Mouse (Mus musculus): ENCODE measurements at regions not wholly inside any gene's neighbourhood (a gene's known extent, or its start where the extent isn't known, plus 50 kb on each side); places are given as distances from the start of the nearest gene placed in this dataset.

DNA sequence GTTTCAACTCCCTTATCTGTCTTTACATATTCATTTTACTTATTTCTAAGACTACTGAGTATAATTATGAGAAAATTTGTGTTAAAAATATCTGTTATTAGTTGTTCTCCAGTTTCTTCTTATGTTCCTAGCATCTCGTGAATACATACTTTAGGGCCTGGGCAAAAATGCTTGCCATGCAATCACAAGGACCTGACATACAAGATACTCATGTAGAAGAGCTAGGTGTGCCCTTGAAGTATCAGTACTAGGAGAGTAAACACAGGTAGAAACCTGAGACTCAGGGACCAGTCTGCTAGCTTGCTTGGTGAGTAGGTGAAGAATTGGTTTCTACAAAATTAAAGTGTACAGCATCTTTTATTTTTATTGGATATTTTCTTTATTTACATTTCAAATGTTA, 101.7 kb downstream of the Klf6 start:
- TF ChIP-seq CTCF (IDR thresholded peaks at IDR 0.05; ENCODE audit: extremely low read depth, insufficient read length, insufficient replicate concordance, low read depth, low read length) = no peak
- no peak for TF ChIP-seq POLR2A (IDR thresholded peaks at IDR 0.05; ENCODE audit: low read depth, low read length)
- H3K27me3 ChIP-seq (ENCODE audit: control insufficient read depth, insufficient read depth, low read length) = no peaks in the 10 kb centered on the region
- no peaks in the 10 kb centered on the region for H3K4me1 ChIP-seq (ENCODE audit: control insufficient read depth, insufficient read depth, insufficient read length, low read length)
- H3K27ac ChIP-seq (ENCODE audit: insufficient read depth, low read depth, low read length) = no peak overlapping the region
- WGBS = 93% methylated on average over 1 of the region's 1 CpGs
- H3K4me3 ChIP-seq (ENCODE audit: low read depth, low read length) = no peak overlapping the region
- no peaks in the 10 kb centered on the region for H3K36me3 ChIP-seq (ENCODE audit: control insufficient read depth, insufficient read depth, low read length)

- H3K27ac ChIP-seq (ENCODE audit: insufficient read depth, low read depth, low read length) = no peak overlapping the region
- H3K36me3 ChIP-seq (ENCODE audit: control insufficient read depth, insufficient read depth, low read length) = no peaks in the 10 kb centered on the region
- WGBS = 78% methylated on average over 1 of the region's 1 CpGs
- H3K27me3 ChIP-seq (ENCODE audit: control insufficient read depth, insufficient read depth, low read length) = no peaks in the 10 kb centered on the region
- no peak overlapping the region for H3K4me3 ChIP-seq (ENCODE audit: low read depth, low read length)
- no peaks in the 10 kb centered on the region for H3K4me1 ChIP-seq (ENCODE audit: control insufficient read depth, insufficient read depth, insufficient read length, low read length)
- no peak for TF ChIP-seq CTCF (IDR thresholded peaks at IDR 0.05; ENCODE audit: extremely low read depth, insufficient read length, insufficient replicate concordance, low read depth, low read length)
- TF ChIP-seq POLR2A (IDR thresholded peaks at IDR 0.05; ENCODE audit: low read depth, low read length) = no peak
Measured at GRCm38 (mm10) chr13:5964626-5965025, 103.3 kb downstream of the Klf6 start.

DNA sequence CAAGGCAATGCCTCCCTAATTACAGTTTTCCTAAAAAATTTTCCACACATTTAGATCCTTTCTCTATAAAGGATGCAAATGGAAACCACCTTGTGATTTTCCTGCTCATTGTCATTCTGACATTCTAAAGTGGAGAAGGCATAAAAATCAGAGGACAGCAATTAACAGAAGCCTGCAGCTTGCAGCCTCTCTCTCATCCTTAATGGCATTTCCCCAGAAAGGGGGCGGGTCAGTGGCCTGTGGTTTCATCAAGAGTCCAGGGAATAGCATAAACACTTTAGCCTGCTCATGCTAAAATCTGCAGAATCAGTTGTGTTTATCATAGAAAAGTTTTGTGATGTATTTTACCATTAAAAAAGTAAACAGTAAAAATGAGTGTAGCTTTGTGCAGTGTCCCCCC, 117.3 kb downstream of the Klf6 start:
- Histone ChIP-seq H3K36me3 (ENCODE audit: control insufficient read depth, insufficient read depth, low read length) (no peaks in the 10 kb centered on the region), H3K27me3 (ENCODE audit: control insufficient read depth, insufficient read depth, low read length) (no peaks in the 10 kb centered on the region), H3K27ac (ENCODE audit: insufficient read depth, low read depth, low read length) (no peak overlapping the region), H3K4me1 (ENCODE audit: control insufficient read depth, insufficient read depth, insufficient read length, low read length) (no peaks in the 10 kb centered on the region), H3K4me3 (ENCODE audit: low read depth, low read length) (no peak overlapping the region)
- WGBS = 69% methylated on average over 1 of the region's 1 CpGs
- TF ChIP-seq CTCF (IDR thresholded peaks at IDR 0.05; ENCODE audit: extremely low read depth, insufficient read length, insufficient replicate concordance, low read depth, low read length) = no peak
- no peak for TF ChIP-seq POLR2A (IDR thresholded peaks at IDR 0.05; ENCODE audit: low read depth, low read length)

- TF ChIP-seq CTCF (IDR thresholded peaks at IDR 0.05; ENCODE audit: extremely low read depth, insufficient read length, insufficient replicate concordance, low read depth, low read length) (no peak), POLR2A (IDR thresholded peaks at IDR 0.05; ENCODE audit: low read depth, low read length) (no peak)
- Histone ChIP-seq H3K27me3 (ENCODE audit: control insufficient read depth, insufficient read depth, low read length) (no peaks in the 10 kb centered on the region), H3K36me3 (ENCODE audit: control insufficient read depth, insufficient read depth, low read length) (no peaks in the 10 kb centered on the region), H3K4me3 (ENCODE audit: low read depth, low read length) (no peak overlapping the region), H3K4me1 (ENCODE audit: control insufficient read depth, insufficient read depth, insufficient read length, low read length) (no peaks in the 10 kb centered on the region), H3K27ac (ENCODE audit: insufficient read depth, low read depth, low read length) (no peak overlapping the region)
- 94% methylated on average over 2 of the region's 2 CpGs for WGBS
Measured at GRCm38 (mm10) chr13:5987491-5987890, 126.2 kb downstream of the Klf6 start.

DNA sequence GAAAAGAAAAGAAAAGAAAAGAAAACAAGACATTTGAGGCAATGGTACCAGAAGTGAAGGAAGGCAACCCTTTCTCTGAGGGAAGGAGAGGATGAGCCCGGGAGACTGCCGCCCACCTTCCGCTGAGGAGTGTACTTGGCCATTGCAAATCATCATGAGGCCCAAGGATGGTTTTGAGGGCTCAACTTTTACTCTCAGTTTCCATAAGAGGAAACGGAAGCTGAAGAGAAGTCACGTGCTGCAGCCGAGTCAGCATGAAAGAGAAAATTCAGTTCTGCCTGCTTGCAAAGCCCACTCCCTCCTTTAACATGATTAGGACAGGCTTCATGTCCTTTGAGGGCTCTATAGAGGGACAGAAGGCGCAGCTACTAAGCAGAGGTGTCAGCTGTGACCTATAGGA, 127.1 kb downstream of the Klf6 start:
- no peaks in the 10 kb centered on the region for H3K4me1 ChIP-seq (ENCODE audit: control insufficient read depth, insufficient read depth, insufficient read length, low read length)
- H3K36me3 ChIP-seq (ENCODE audit: control insufficient read depth, insufficient read depth, low read length) = no peaks in the 10 kb centered on the region
- H3K4me3 ChIP-seq (ENCODE audit: low read depth, low read length) = no peak overlapping the region
- H3K27ac ChIP-seq (ENCODE audit: insufficient read depth, low read depth, low read length) = no peak overlapping the region
- H3K27me3 ChIP-seq (ENCODE audit: control insufficient read depth, insufficient read depth, low read length) = no peaks in the 10 kb centered on the region
- no peak for TF ChIP-seq POLR2A (IDR thresholded peaks at IDR 0.05; ENCODE audit: low read depth, low read length)
- no peak for TF ChIP-seq CTCF (IDR thresholded peaks at IDR 0.05; ENCODE audit: extremely low read depth, insufficient read length, insufficient replicate concordance, low read depth, low read length)
- WGBS = 88% methylated on average over 7 of the region's 7 CpGs

DNA sequence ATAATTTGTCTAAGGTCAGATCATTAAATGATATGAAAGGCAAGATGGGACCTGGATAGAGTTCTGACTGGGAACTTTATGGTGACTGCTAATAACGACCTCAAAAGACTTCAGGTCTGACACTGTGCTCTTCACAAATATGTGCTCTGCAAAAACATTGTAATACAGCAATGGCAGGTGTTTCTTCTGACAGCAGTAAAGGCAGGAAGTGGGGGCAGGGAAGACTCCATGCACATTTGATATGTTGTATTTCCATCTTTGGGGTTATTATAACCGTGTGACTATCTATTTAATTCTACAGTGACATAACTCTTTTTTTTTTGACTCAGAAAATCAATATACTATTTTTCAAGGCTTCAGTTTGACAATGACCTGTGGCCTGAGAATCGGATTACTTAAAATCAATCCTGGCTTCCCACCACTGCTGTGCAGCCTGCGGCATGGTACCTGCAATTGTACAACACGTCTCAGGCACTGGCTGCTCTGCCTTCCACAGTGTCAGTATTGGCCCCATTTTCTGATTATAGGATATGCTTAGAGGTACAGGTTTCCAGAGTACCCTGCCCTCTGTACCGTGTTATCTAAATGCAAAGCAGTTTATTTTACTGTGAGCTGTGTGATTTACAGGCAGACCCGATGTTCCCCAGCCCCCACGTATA, 139.4 kb downstream of the Klf6 start:
- Histone ChIP-seq H3K27me3 (ENCODE audit: control insufficient read depth, insufficient read depth, low read length) (no peaks in the 10 kb centered on the region), H3K27ac (ENCODE audit: insufficient read depth, low read depth, low read length) (peak overlapping the region; percentile 71), H3K36me3 (ENCODE audit: control insufficient read depth, insufficient read depth, low read length) (no peaks in the 10 kb centered on the region), H3K4me1 (ENCODE audit: control insufficient read depth, insufficient read depth, insufficient read length, low read length) (peaks cover 12% of the 10 kb centered on the region), H3K4me3 (ENCODE audit: low read depth, low read length) (no peak overlapping the region)
- WGBS = 20% methylated on average over 8 of the region's 8 CpGs
- TF ChIP-seq POLR2A (IDR thresholded peaks at IDR 0.05; ENCODE audit: low read depth, low read length) (no peak), CTCF (IDR thresholded peaks at IDR 0.05; ENCODE audit: extremely low read depth, insufficient read length, insufficient replicate concordance, low read depth, low read length) (no peak)

- Histone ChIP-seq H3K27me3 (ENCODE audit: control insufficient read depth, insufficient read depth, low read length) (no peaks in the 10 kb centered on the region), H3K4me1 (ENCODE audit: control insufficient read depth, insufficient read depth, insufficient read length, low read length) (peaks cover 12% of the 10 kb centered on the region), H3K36me3 (ENCODE audit: control insufficient read depth, insufficient read depth, low read length) (no peaks in the 10 kb centered on the region), H3K4me3 (ENCODE audit: low read depth, low read length) (no peak overlapping the region), H3K27ac (ENCODE audit: insufficient read depth, low read depth, low read length) (peak overlapping the region; percentile 71)
- 19% methylated on average over 3 of the region's 3 CpGs for WGBS
- no peak for TF ChIP-seq CTCF (IDR thresholded peaks at IDR 0.05; ENCODE audit: extremely low read depth, insufficient read length, insufficient replicate concordance, low read depth, low read length)
- TF ChIP-seq POLR2A (IDR thresholded peaks at IDR 0.05; ENCODE audit: low read depth, low read length) = no peak
Measured at GRCm38 (mm10) chr13:6001218-6001564, 139.9 kb downstream of the Klf6 start.
